Mouse (Mus musculus) brain, adult 10 weeks (tissue): ENCODE measurements around the gene Gsn. TPM values are rescaled to one million over a fixed set of nuclear protein-coding genes. Genes with fewer than 3 reads are reported as not detected.

Source experiments
- polyA plus RNA-seq: library from polyadenylated mRNA; stranded (reverse); fragments of 350-450 nt; fragmentation: Illumina TruSeq; extraction: RNeasy Lipid Tissue Mini Kit (QIAGEN cat#74804); gene quantifications from one replicate; pipeline ENCODE4 v1.2.3, GENCODE M21; 2015; ENCODE audit warnings: low read depth, low replicate concordance

The Gsn gene
- 66.5 TPM for polyA plus RNA-seq

DNA sequence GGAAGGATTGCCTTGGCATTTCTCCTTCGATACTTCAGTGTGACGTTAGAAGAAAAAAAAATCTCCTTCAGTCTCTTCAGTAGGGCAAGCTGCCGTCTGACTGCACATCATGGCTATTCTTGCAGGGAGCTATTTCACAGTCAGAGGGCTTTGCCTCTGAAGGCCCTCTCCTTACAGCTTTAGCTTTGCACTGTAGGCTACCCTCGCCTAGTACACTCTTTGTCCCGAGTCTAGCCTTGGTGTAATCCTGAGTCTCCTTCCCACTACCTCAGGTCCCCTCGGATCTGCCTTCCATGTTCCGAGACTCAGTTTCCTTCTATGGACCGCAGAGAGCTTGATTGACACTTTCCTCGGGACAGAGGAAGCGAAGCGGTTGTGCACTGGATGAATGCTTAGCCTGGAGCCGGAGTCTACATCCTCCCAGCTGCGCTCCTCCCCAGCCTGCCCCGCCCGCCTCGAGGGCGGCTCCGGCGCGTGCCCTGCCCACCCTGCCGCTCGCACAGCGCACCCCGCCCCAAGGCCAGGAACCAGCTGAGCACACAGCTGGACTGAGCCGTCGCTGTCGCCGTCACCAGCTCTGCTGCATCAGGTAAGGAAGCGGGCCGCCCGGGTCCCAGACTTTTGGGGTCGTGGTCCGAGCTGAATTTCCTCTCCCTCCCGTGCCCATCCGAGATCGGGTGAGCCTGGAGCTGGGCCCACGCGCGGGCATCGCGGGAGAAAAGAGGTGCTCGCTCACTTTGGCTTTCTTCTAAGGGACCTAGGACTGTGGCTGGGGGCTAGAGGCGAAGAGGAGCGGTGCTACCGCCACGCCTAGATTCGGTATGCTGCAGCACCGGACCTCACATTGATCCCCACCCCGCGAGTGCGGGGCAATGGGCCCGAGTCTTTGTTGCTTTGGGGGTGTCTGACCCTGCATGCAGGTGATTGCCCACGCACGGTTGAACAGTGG is at the start of gene Gsn:
Gene Gsn, plus strand, starts transcription at position 496 of the 949 bp plus-strand sequence.

DNA sequence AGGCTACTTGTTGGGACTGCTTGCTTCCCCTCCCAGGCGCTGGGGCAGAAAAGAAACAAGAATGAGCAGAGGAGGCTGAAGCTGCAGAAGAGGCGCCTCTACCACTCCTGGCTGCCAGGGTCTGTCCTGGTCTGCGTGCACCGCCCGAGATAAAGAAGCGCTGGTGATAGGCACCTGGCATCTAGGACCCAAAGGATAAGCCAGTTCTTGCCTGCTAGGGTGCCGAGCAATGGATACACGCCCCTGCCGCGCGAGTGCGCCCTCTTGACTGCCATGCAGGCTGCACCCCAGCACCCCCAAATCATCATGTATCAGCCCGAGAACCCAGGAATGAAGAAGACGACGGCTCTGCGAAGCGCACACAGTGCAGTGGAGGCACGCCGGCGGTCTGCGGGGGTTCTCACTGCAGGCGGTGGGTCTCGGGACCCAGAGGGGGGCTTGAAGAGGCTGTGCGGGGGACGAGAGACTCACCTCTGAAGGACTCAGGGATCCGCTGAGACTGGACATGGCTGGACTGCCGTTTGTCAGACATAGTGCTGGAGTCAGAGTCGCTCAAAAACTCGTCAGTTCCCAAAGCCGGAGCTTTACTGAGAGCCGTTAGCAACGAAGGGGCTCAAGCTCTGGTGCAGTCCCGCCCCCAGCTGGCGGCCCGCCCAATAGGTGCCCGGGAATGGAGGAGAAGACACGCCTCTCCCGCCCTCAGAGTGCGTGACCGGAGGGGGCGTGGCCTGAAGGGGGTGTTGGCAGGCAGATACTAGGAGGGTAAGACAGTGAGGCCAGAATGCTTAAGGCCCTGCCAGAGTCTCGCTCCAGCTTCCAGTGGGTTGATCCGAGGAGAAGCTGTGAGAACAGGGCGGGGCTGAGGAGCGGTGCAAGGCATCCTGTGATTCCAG is 80.5 kb downstream of the Gsn start, which contains the start of gene Stom:
Gene Stom, minus strand, starts transcription at position 589 of the 893 bp plus-strand sequence.

Other genes with a start within 250 kb of the Gsn start
- 0.59 TPM for gene Hc, start 194.9 kb upstream of the Gsn start, polyA plus RNA-seq
- gene AI182371, start 154.8 kb upstream of the Gsn start, polyA plus RNA-seq = 0.79 TPM
- 9.0 TPM for gene Cntrl, start 146.9 kb upstream of the Gsn start, polyA plus RNA-seq
- 231 TPM for gene Rab14, start 55.3 kb upstream of the Gsn start, polyA plus RNA-seq
- gene Stom, start 80.6 kb downstream of the Gsn start, polyA plus RNA-seq = 10.7 TPM
- gene 4930568D16Rik, start 111.3 kb downstream of the Gsn start, polyA plus RNA-seq = not detected
- not detected for gene 4930402F06Rik, start 140.8 kb downstream of the Gsn start, polyA plus RNA-seq
- 3.6 TPM for gene Ggta1, start 206.9 kb downstream of the Gsn start, polyA plus RNA-seq